Mouse (Mus musculus) right cerebral cortex, postnatal 14 days (tissue): ENCODE data around the gene Cnnm3.
"Not testable (repeated sequence)": the region's sequence is repeated elsewhere in the genome, so short reads cannot be mapped to it uniquely, and the experiment has no call there.

ENCODE experiments used
- DNase-seq: peaks from one replicate; pipeline ENCODE4 v3.0.0; 2022

The Cnnm3 gene

GRCm38 (mm10) chr1:36508238-36508637 lies 3.4 kb upstream of the Cnnm3 start:
- no peak for DNase-seq

GRCm38 (mm10) chr1:36512089-36512965 lies 660 bp downstream of the Cnnm3 start:
- DNase-seq = peak; percentile 53

- no peak for DNase-seq
Observed at GRCm38 (mm10) chr1:36512966-36513280, 1.3 kb downstream of the Cnnm3 start.

- no peak for DNase-seq
Observed at GRCm38 (mm10) chr1:36513310-36513709, 1.6 kb downstream of the Cnnm3 start.

- DNase-seq = no peak
Observed at GRCm38 (mm10) chr1:36513718-36514117, 2.1 kb downstream of the Cnnm3 start.

GRCm38 (mm10) chr1:36518259-36518658 lies 6.6 kb downstream of the Cnnm3 start:
- DNase-seq = no peak

- DNase-seq = no peak
Observed at GRCm38 (mm10) chr1:36519626-36520025, 8.0 kb downstream of the Cnnm3 start.

GRCm38 (mm10) chr1:36522210-36522609 lies 10.5 kb downstream of the Cnnm3 start:
- no peak for DNase-seq

- DNase-seq = no peak
Observed at GRCm38 (mm10) chr1:36523332-36524013, 11.8 kb downstream of the Cnnm3 start.

- no peak for DNase-seq
Observed at GRCm38 (mm10) chr1:36524058-36524457, 12.4 kb downstream of the Cnnm3 start.

- DNase-seq = no peak
Observed at GRCm38 (mm10) chr1:36525774-36526173, 14.1 kb downstream of the Cnnm3 start.

- no peak for DNase-seq
Observed at GRCm38 (mm10) chr1:36526903-36527302, 15.2 kb downstream of the Cnnm3 start.

- no peak for DNase-seq
Observed at GRCm38 (mm10) chr1:36528351-36528750, 16.7 kb downstream of the Cnnm3 start.

- no peak for DNase-seq
Observed at GRCm38 (mm10) chr1:36529274-36529673, 17.6 kb downstream of the Cnnm3 start.

GRCm38 (mm10) chr1:36529875-36530274 lies 18.2 kb downstream of the Cnnm3 start:
- no peak for DNase-seq

GRCm38 (mm10) chr1:36530485-36530884 lies 18.8 kb downstream of the Cnnm3 start:
- no peak for DNase-seq

GRCm38 (mm10) chr1:36530962-36531361 lies 19.3 kb downstream of the Cnnm3 start:
- DNase-seq = no peak

- no peak for DNase-seq
Observed at GRCm38 (mm10) chr1:36531461-36531860, 19.8 kb downstream of the Cnnm3 start.

- no peak for DNase-seq
Observed at GRCm38 (mm10) chr1:36533546-36533945, 21.9 kb downstream of the Cnnm3 start.

- no peak for DNase-seq
Observed at GRCm38 (mm10) chr1:36534595-36535058, 23.0 kb downstream of the Cnnm3 start.

GRCm38 (mm10) chr1:36535477-36536396 lies 24.1 kb downstream of the Cnnm3 start:
- no peak for DNase-seq

- no peak for DNase-seq
Observed at GRCm38 (mm10) chr1:36536397-36536728, 24.7 kb downstream of the Cnnm3 start.

GRCm38 (mm10) chr1:36536783-36537182 lies 25.1 kb downstream of the Cnnm3 start, which contains the start of gene Ankrd23:
TSS of gene Ankrd23 (minus strand) at chr1:36536883.
- not testable (repeated sequence) for DNase-seq
